Mouse (Mus musculus): Measurements from ENCODE around the gene Gm49387.

DNA sequence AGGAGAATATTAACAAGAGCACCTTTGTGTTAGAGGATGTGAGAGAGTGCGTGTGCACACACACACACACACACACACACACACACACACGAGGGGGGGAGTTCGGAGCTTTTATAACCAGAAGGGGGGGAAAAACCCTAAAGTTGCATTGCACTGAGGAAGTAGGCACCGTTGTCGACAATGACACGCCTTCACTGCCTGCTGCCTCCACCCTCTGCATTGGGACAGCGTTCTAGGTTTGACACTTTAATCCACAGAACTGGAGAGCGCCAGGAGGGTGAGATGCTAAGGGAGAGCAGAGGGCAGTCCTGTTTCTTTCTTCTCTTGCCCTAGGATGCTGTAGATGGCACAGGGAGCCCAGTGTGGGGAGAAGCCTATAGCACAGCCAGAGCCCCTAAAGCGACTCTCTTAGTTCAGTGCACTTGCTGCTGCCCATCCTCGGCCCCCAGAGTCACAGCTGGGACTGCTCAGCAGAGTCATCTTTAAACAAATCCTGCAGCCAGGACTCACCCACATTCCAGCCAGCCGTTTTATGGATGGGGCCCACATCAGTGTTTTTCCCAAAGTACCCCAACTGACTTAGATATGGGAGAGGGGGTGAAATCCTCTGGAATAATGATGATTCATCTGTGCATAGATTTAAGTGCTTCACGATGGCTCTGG lies 24.4 kb upstream of the Gm49387 start:
- TF ChIP-seq CEBPB (IDR thresholded peaks at IDR 0.05; ENCODE audit: insufficient read depth, poor library complexity, severe bottlenecking) (no peak), POLR2A (IDR thresholded peaks at IDR 0.05; ENCODE audit: insufficient read length, low read depth) (no peak), MAX (IDR thresholded peaks at IDR 0.05; ENCODE audit: low read depth) (no peak)

All from myocyte (in vitro differentiated cells).